Mouse (Mus musculus): ENCODE measurements around the gene Cbfa2t2. TPM values are rescaled to one million over a fixed set of nuclear protein-coding genes. Genes with fewer than 3 reads are reported as not detected.

The Cbfa2t2 gene
- polyA plus RNA-seq, 1 experiment from 2014 or later = 7.8 TPM

- no peak overlapping the region for H3K27ac ChIP-seq (ENCODE audit: low read depth, low read length)
- WGBS = 63% methylated on average over 2 of the region's 2 CpGs
- no peak overlapping the region for H3K4me2 ChIP-seq (replicated peaks; ENCODE audit: low read depth)
Observed at GRCm38 (mm10) chr2:154432696-154433095, 3.6 kb upstream of the Cbfa2t2 start.

GRCm38 (mm10) chr2:154433391-154433790 is 2.9 kb upstream of the Cbfa2t2 start:
- no peak overlapping the region for H3K4me2 ChIP-seq (replicated peaks; ENCODE audit: low read depth)
- H3K27ac ChIP-seq (ENCODE audit: low read depth, low read length) = no peak overlapping the region
- no peak for TF ChIP-seq CTCF (IDR thresholded peaks at IDR 0.05; ENCODE audit: low read depth)
- no peak overlapping the region for H3K4me3 ChIP-seq (ENCODE audit: low read depth, low read length)
- H3K9me3 ChIP-seq (ENCODE audit: control insufficient read depth) = no peaks in the 10 kb centered on the region
- H3K36me3 ChIP-seq (ENCODE audit: control insufficient read depth, insufficient read depth) = no peaks in the 10 kb centered on the region
- peaks cover 4% of the 10 kb centered on the region; the same call in 1 of the 2 replicates for H3K4me1 ChIP-seq (replicated peaks; ENCODE audit: control insufficient read depth, insufficient read depth, low read length)
- no peak overlapping the region for H3K9ac ChIP-seq (ENCODE audit: low read depth, low read length)
- H3K27me3 ChIP-seq (replicated peaks; ENCODE audit: control insufficient read depth, insufficient read depth, low read length) = no peaks in the 10 kb centered on the region
- WGBS = 38% methylated on average over 3 of the region's 3 CpGs
- no peak for ATAC-seq

More at GRCm38 (mm10) chr2:154432696-154433095, 3.6 kb upstream of the Cbfa2t2 start:
- Histone ChIP-seq H3K4me3 (ENCODE audit: low read depth, low read length) (no peak overlapping the region), H3K9me3 (ENCODE audit: control insufficient read depth) (no peaks in the 10 kb centered on the region), H3K4me1 (replicated peaks; ENCODE audit: control insufficient read depth, insufficient read depth, low read length) (peaks cover 2% of the 10 kb centered on the region; the same call in 1 of the 2 replicates), H3K9ac (ENCODE audit: low read depth, low read length) (no peak overlapping the region), H3K36me3 (ENCODE audit: control insufficient read depth, insufficient read depth) (no peaks in the 10 kb centered on the region), H3K27me3 (replicated peaks; ENCODE audit: control insufficient read depth, insufficient read depth, low read length) (no peaks in the 10 kb centered on the region)
- no peak for TF ChIP-seq CTCF (IDR thresholded peaks at IDR 0.05; ENCODE audit: low read depth)
- no peak for ATAC-seq

GRCm38 (mm10) chr2:154434690-154435089 is 1.6 kb upstream of the Cbfa2t2 start:
- H3K4me2 ChIP-seq (replicated peaks; ENCODE audit: low read depth) = no peak overlapping the region
- 96% methylated on average over 7 of the region's 7 CpGs for WGBS
- no peaks in the 10 kb centered on the region for H3K9me3 ChIP-seq (ENCODE audit: control insufficient read depth)
- no peaks in the 10 kb centered on the region for H3K27me3 ChIP-seq (replicated peaks; ENCODE audit: control insufficient read depth, insufficient read depth, low read length)
- H3K36me3 ChIP-seq (ENCODE audit: control insufficient read depth, insufficient read depth) = no peaks in the 10 kb centered on the region
- no peak for ATAC-seq
- no peak overlapping the region for H3K27ac ChIP-seq (ENCODE audit: low read depth, low read length)
- TF ChIP-seq CTCF (IDR thresholded peaks at IDR 0.05; ENCODE audit: low read depth) = no peak
- no peak overlapping the region for H3K4me3 ChIP-seq (ENCODE audit: low read depth, low read length)
- peaks cover 4% of the 10 kb centered on the region; the same call in 1 of the 2 replicates for H3K4me1 ChIP-seq (replicated peaks; ENCODE audit: control insufficient read depth, insufficient read depth, low read length)
- no peak overlapping the region for H3K9ac ChIP-seq (ENCODE audit: low read depth, low read length)

- peak; percentile 37; the same call in 1 of the 2 replicates for TF ChIP-seq CTCF (IDR thresholded peaks at IDR 0.05; ENCODE audit: low read depth)
- Histone ChIP-seq H3K4me3 (ENCODE audit: low read depth, low read length) (peak overlapping the region; percentile 59), H3K4me1 (replicated peaks; ENCODE audit: control insufficient read depth, insufficient read depth, low read length) (peaks cover 6% of the 10 kb centered on the region; the same call in 1 of the 2 replicates), H3K9ac (ENCODE audit: low read depth, low read length) (peak overlapping the region; percentile 75; the same call in 1 of the 2 replicates), H3K27me3 (replicated peaks; ENCODE audit: control insufficient read depth, insufficient read depth, low read length) (no peaks in the 10 kb centered on the region), H3K36me3 (ENCODE audit: control insufficient read depth, insufficient read depth) (no peaks in the 10 kb centered on the region), H3K4me2 (replicated peaks; ENCODE audit: low read depth) (peak overlapping the region; percentile 65), H3K9me3 (ENCODE audit: control insufficient read depth) (no peaks in the 10 kb centered on the region), H3K27ac (ENCODE audit: low read depth, low read length) (peak overlapping the region; percentile 86)
- peak; percentile 99 for ATAC-seq
- WGBS = under 1% methylated on average over 37 of the region's 44 CpGs
Observed at GRCm38 (mm10) chr2:154436076-154436457, 214 bp upstream of the Cbfa2t2 start.

- no peak for ATAC-seq
- peak overlapping the region; percentile 65 for H3K4me2 ChIP-seq (replicated peaks; ENCODE audit: low read depth)
- no peaks in the 10 kb centered on the region for H3K27me3 ChIP-seq (replicated peaks; ENCODE audit: control insufficient read depth, insufficient read depth, low read length)
- no peak for TF ChIP-seq CTCF (IDR thresholded peaks at IDR 0.05; ENCODE audit: low read depth)
- peak overlapping the region; percentile 75 for H3K9ac ChIP-seq (ENCODE audit: low read depth, low read length)
- no peaks in the 10 kb centered on the region for H3K9me3 ChIP-seq (ENCODE audit: control insufficient read depth)
- peaks cover 6% of the 10 kb centered on the region; the same call in 1 of the 2 replicates for H3K4me1 ChIP-seq (replicated peaks; ENCODE audit: control insufficient read depth, insufficient read depth, low read length)
- peak overlapping the region; percentile 59 for H3K4me3 ChIP-seq (ENCODE audit: low read depth, low read length)
- no peaks in the 10 kb centered on the region for H3K36me3 ChIP-seq (ENCODE audit: control insufficient read depth, insufficient read depth)
- 10% methylated on average over 7 of the region's 7 CpGs for WGBS
- H3K27ac ChIP-seq (ENCODE audit: low read depth, low read length) = peak overlapping the region; percentile 86; the same call in 1 of the 2 replicates
Observed at GRCm38 (mm10) chr2:154437191-154437527, 878 bp downstream of the Cbfa2t2 start.

GRCm38 (mm10) chr2:154440453-154440852 is 4.2 kb downstream of the Cbfa2t2 start:
- TF ChIP-seq CTCF (IDR thresholded peaks at IDR 0.05; ENCODE audit: low read depth) = no peak

GRCm38 (mm10) chr2:154447821-154448220 is 11.5 kb downstream of the Cbfa2t2 start:
- 97% methylated on average over 8 of the region's 8 CpGs for WGBS
- ATAC-seq = no peak
- H3K4me2 ChIP-seq (replicated peaks; ENCODE audit: low read depth) = no peak overlapping the region

More at GRCm38 (mm10) chr2:154440453-154440852, 4.2 kb downstream of the Cbfa2t2 start:
- Histone ChIP-seq H3K27me3 (replicated peaks; ENCODE audit: control insufficient read depth, insufficient read depth, low read length) (no peaks in the 10 kb centered on the region), H3K4me2 (replicated peaks; ENCODE audit: low read depth) (no peak overlapping the region), H3K9me3 (ENCODE audit: control insufficient read depth) (no peaks in the 10 kb centered on the region), H3K27ac (ENCODE audit: low read depth, low read length) (no peak overlapping the region), H3K36me3 (ENCODE audit: control insufficient read depth, insufficient read depth) (no peaks in the 10 kb centered on the region), H3K4me1 (replicated peaks; ENCODE audit: control insufficient read depth, insufficient read depth, low read length) (peaks cover 6% of the 10 kb centered on the region; the same call in 1 of the 2 replicates), H3K9ac (ENCODE audit: low read depth, low read length) (no peak overlapping the region), H3K4me3 (ENCODE audit: low read depth, low read length) (no peak overlapping the region)
- ATAC-seq = no peak

More at GRCm38 (mm10) chr2:154447821-154448220, 11.5 kb downstream of the Cbfa2t2 start:
- Histone ChIP-seq H3K27me3 (replicated peaks; ENCODE audit: control insufficient read depth, insufficient read depth, low read length) (no peaks in the 10 kb centered on the region), H3K9me3 (ENCODE audit: control insufficient read depth) (no peaks in the 10 kb centered on the region), H3K36me3 (ENCODE audit: control insufficient read depth, insufficient read depth) (no peaks in the 10 kb centered on the region), H3K9ac (ENCODE audit: low read depth, low read length) (no peak overlapping the region), H3K4me3 (ENCODE audit: low read depth, low read length) (no peak overlapping the region), H3K4me1 (replicated peaks; ENCODE audit: control insufficient read depth, insufficient read depth, low read length) (no peaks in the 10 kb centered on the region), H3K27ac (ENCODE audit: low read depth, low read length) (no peak overlapping the region)
- no peak for TF ChIP-seq CTCF (IDR thresholded peaks at IDR 0.05; ENCODE audit: low read depth)

Measured in intestine, postnatal 0 days (tissue).